Mouse (Mus musculus) bone marrow macrophage, adult 2 months (primary cell): ENCODE measurements around the gene St3gal3.

Experiments used
- CTCF ChIP-seq: IDR thresholded peaks from 2 replicates; pipeline ENCODE4 v1.5.1; 2012; ENCODE audit warnings: low read depth, mild to moderate bottlenecking, low read length, moderate library complexity
- POLR2A ChIP-seq: IDR thresholded peaks from 2 replicates; pipeline ENCODE4 v1.6.1; 2012; ENCODE audit warnings: mild to moderate bottlenecking, low read depth, low read length, borderline replicate concordance

- TF ChIP-seq CTCF (no peak), POLR2A (no peak)
Measured at GRCm38 (mm10) chr4:118116098-118116497, 18.6 kb downstream of the St3gal3 start.
